Mouse (Mus musculus) urinary bladder, postnatal 4 days (tissue): ENCODE measurements around the gene Slc4a1.

Experiments used
- DNase-seq, 2 experiments: peaks; one replicate each; pipeline ENCODE4 v3.0.0; 2021 to 2022; ENCODE audit warnings: low spot score in 2 of 2

Gene Slc4a1

GRCm38 (mm10) chr11:102299839-102300238 lies 66.2 kb downstream of the Slc4a1 start:
- DNase-seq = no peak
